Mouse (Mus musculus): ENCODE measurements around the gene Cd160. TPM values are rescaled to one million over a fixed set of nuclear protein-coding genes. Genes with fewer than 3 reads are reported as not detected.

Cd160 gene
- polyA plus RNA-seq, 1 experiment: not detected

GRCm38 (mm10) chr3:96811232-96811631, 17.9 kb downstream of the Cd160 start:
- WGBS: 68% methylated on average over 3 of the region's 3 CpGs
- H3K27ac ChIP-seq (ENCODE audit: control insufficient read depth, insufficient read depth, low read depth, low read length, poor library complexity): no peak overlapping the region
- H3K4me3 ChIP-seq (replicated peaks; ENCODE audit: control insufficient read depth, low read depth, low read length): no peak overlapping the region
- TF ChIP-seq CTCF (IDR thresholded peaks at IDR 0.05; ENCODE audit: control insufficient read depth, insufficient read depth, low read length): no peak
- no peak for TF ChIP-seq POLR2A (IDR thresholded peaks at IDR 0.05; ENCODE audit: borderline replicate concordance, control insufficient read depth, low read depth, low read length)
- no peaks in the 10 kb centered on the region; the same call in none of the 2 replicates for H3K4me1 ChIP-seq (ENCODE audit: control insufficient read depth, insufficient read depth, low read length)

- TF ChIP-seq POLR2A (IDR thresholded peaks at IDR 0.05; ENCODE audit: borderline replicate concordance, control insufficient read depth, low read depth, low read length) (no peak), CTCF (IDR thresholded peaks at IDR 0.05; ENCODE audit: control insufficient read depth, insufficient read depth, low read length) (no peak)
These were observed 20.5 kb downstream of the Cd160 start for GRCm38 (mm10) chr3:96808651-96809050.

GRCm38 (mm10) chr3:96808136-96808535, 21.0 kb downstream of the Cd160 start:
- TF ChIP-seq CTCF (IDR thresholded peaks at IDR 0.05; ENCODE audit: control insufficient read depth, insufficient read depth, low read length): no peak
- no peak for TF ChIP-seq POLR2A (IDR thresholded peaks at IDR 0.05; ENCODE audit: borderline replicate concordance, control insufficient read depth, low read depth, low read length)
- Histone ChIP-seq H3K27ac (ENCODE audit: control insufficient read depth, insufficient read depth, low read depth, low read length, poor library complexity) (no peak overlapping the region), H3K4me3 (replicated peaks; ENCODE audit: control insufficient read depth, low read depth, low read length) (no peak overlapping the region), H3K4me1 (ENCODE audit: control insufficient read depth, insufficient read depth, low read length) (no peaks in the 10 kb centered on the region)
- WGBS: 78% methylated on average over 3 of the region's 3 CpGs

More at GRCm38 (mm10) chr3:96808651-96809050, 20.5 kb downstream of the Cd160 start:
- Histone ChIP-seq H3K4me3 (replicated peaks; ENCODE audit: control insufficient read depth, low read depth, low read length) (no peak overlapping the region), H3K4me1 (ENCODE audit: control insufficient read depth, insufficient read depth, low read length) (no peaks in the 10 kb centered on the region; the same call in 1 of the 2 replicates), H3K27ac (ENCODE audit: control insufficient read depth, insufficient read depth, low read depth, low read length, poor library complexity) (no peak overlapping the region)
- WGBS: 83% methylated on average over 3 of the region's 3 CpGs

GRCm38 (mm10) chr3:96802214-96802613, 26.9 kb downstream of the Cd160 start:
- Histone ChIP-seq H3K27ac (ENCODE audit: control insufficient read depth, insufficient read depth, low read depth, low read length, poor library complexity) (no peak overlapping the region), H3K4me1 (ENCODE audit: control insufficient read depth, insufficient read depth, low read length) (no peaks in the 10 kb centered on the region), H3K4me3 (replicated peaks; ENCODE audit: control insufficient read depth, low read depth, low read length) (no peak overlapping the region)
- TF ChIP-seq CTCF (IDR thresholded peaks at IDR 0.05; ENCODE audit: control insufficient read depth, insufficient read depth, low read length): no peak
- TF ChIP-seq POLR2A (IDR thresholded peaks at IDR 0.05; ENCODE audit: borderline replicate concordance, control insufficient read depth, low read depth, low read length): no peak
- WGBS: 49% methylated on average over 1 of the region's 1 CpGs

- no peak for TF ChIP-seq CTCF (IDR thresholded peaks at IDR 0.05; ENCODE audit: control insufficient read depth, insufficient read depth, low read length)
- H3K4me1 ChIP-seq (ENCODE audit: control insufficient read depth, insufficient read depth, low read length): no peaks in the 10 kb centered on the region
- 84% methylated on average over 11 of the region's 11 CpGs for WGBS
- H3K4me3 ChIP-seq (replicated peaks; ENCODE audit: control insufficient read depth, low read depth, low read length): no peak overlapping the region
- H3K27ac ChIP-seq (ENCODE audit: control insufficient read depth, insufficient read depth, low read depth, low read length, poor library complexity): no peak overlapping the region; the same call in 1 of the 2 replicates
These were observed 28.9 kb downstream of the Cd160 start for GRCm38 (mm10) chr3:96800254-96800653.

GRCm38 (mm10) chr3:96788506-96788905, 40.6 kb downstream of the Cd160 start:
- no peak overlapping the region for H3K4me3 ChIP-seq (replicated peaks; ENCODE audit: control insufficient read depth, low read depth, low read length)
- WGBS: 79% methylated on average over 8 of the region's 8 CpGs
- no peaks in the 10 kb centered on the region for H3K4me1 ChIP-seq (ENCODE audit: control insufficient read depth, insufficient read depth, low read length)
- H3K27ac ChIP-seq (ENCODE audit: control insufficient read depth, insufficient read depth, low read depth, low read length, poor library complexity): no peak overlapping the region
- TF ChIP-seq POLR2A (IDR thresholded peaks at IDR 0.05; ENCODE audit: borderline replicate concordance, control insufficient read depth, low read depth, low read length) (no peak), CTCF (IDR thresholded peaks at IDR 0.05; ENCODE audit: control insufficient read depth, insufficient read depth, low read length) (no peak)

GRCm38 (mm10) chr3:96787784-96788183, 41.4 kb downstream of the Cd160 start:
- TF ChIP-seq POLR2A (IDR thresholded peaks at IDR 0.05; ENCODE audit: borderline replicate concordance, control insufficient read depth, low read depth, low read length): no peak
- H3K4me3 ChIP-seq (replicated peaks; ENCODE audit: control insufficient read depth, low read depth, low read length): no peak overlapping the region
- H3K4me1 ChIP-seq (ENCODE audit: control insufficient read depth, insufficient read depth, low read length): no peaks in the 10 kb centered on the region
- H3K27ac ChIP-seq (ENCODE audit: control insufficient read depth, insufficient read depth, low read depth, low read length, poor library complexity): no peak overlapping the region
- 62% methylated on average over 1 of the region's 1 CpGs for WGBS

- TF ChIP-seq CTCF (IDR thresholded peaks at IDR 0.05; ENCODE audit: control insufficient read depth, insufficient read depth, low read length) (no peak), POLR2A (IDR thresholded peaks at IDR 0.05; ENCODE audit: borderline replicate concordance, control insufficient read depth, low read depth, low read length) (no peak)
- 91% methylated on average over 8 of the region's 8 CpGs for WGBS
- H3K27ac ChIP-seq (ENCODE audit: control insufficient read depth, insufficient read depth, low read depth, low read length, poor library complexity): no peak overlapping the region
These were observed 46.9 kb downstream of the Cd160 start for GRCm38 (mm10) chr3:96782236-96782635.

GRCm38 (mm10) chr3:96777120-96777519, 52.0 kb downstream of the Cd160 start:
- 79% methylated on average over 3 of the region's 3 CpGs for WGBS
- H3K4me3 ChIP-seq (replicated peaks; ENCODE audit: control insufficient read depth, low read depth, low read length): no peak overlapping the region

More at GRCm38 (mm10) chr3:96782236-96782635, 46.9 kb downstream of the Cd160 start:
- Histone ChIP-seq H3K4me3 (replicated peaks; ENCODE audit: control insufficient read depth, low read depth, low read length) (no peak overlapping the region), H3K4me1 (ENCODE audit: control insufficient read depth, insufficient read depth, low read length) (no peaks in the 10 kb centered on the region; the same call in 1 of the 2 replicates)

More at GRCm38 (mm10) chr3:96777120-96777519, 52.0 kb downstream of the Cd160 start:
- Histone ChIP-seq H3K27ac (ENCODE audit: control insufficient read depth, insufficient read depth, low read depth, low read length, poor library complexity) (no peak overlapping the region), H3K4me1 (ENCODE audit: control insufficient read depth, insufficient read depth, low read length) (no peaks in the 10 kb centered on the region; the same call in 1 of the 2 replicates)
- no peak for TF ChIP-seq CTCF (IDR thresholded peaks at IDR 0.05; ENCODE audit: control insufficient read depth, insufficient read depth, low read length)
- no peak for TF ChIP-seq POLR2A (IDR thresholded peaks at IDR 0.05; ENCODE audit: borderline replicate concordance, control insufficient read depth, low read depth, low read length)
